Mouse (Mus musculus) bone marrow macrophage, adult 2 months (primary cell): ENCODE data around the gene Ing2. TPM values are rescaled to one million over a fixed set of nuclear protein-coding genes. Genes with fewer than 3 reads are reported as not detected.

Experiments
- H3K27ac ChIP-seq: 2 replicates; pipeline ENCODE4 v1.5.1; 2012; ENCODE audit warnings: low read depth, low read length; ENCODE audit not compliant: insufficient read depth
- H3K4me1 ChIP-seq: 2 replicates; pipeline ENCODE4 v1.6.1; 2012; ENCODE audit warnings: low read length; ENCODE audit not compliant: control insufficient read depth, insufficient read depth
- H3K4me3 ChIP-seq: 2 replicates; pipeline ENCODE4 v1.5.1; 2012; ENCODE audit warnings: mild to moderate bottlenecking, low read length, moderate library complexity; ENCODE audit not compliant: insufficient read depth
- CTCF ChIP-seq: IDR thresholded peaks from 2 replicates; pipeline ENCODE4 v1.5.1; 2012; ENCODE audit warnings: low read depth, mild to moderate bottlenecking, low read length, moderate library complexity
- POLR2A ChIP-seq: IDR thresholded peaks from 2 replicates; pipeline ENCODE4 v1.6.1; 2012; ENCODE audit warnings: mild to moderate bottlenecking, low read depth, low read length, borderline replicate concordance
- polyA plus RNA-seq: library from polyadenylated mRNA; stranded (reverse); fragments of >200 nt; gene quantifications from 2 replicates; pipeline ENCODE4 v1.2.4, GENCODE M21; 2012; ENCODE audit not compliant: missing spikeins, insufficient read depth, insufficient read length

Gene Ing2
- polyA plus RNA-seq, 1 experiment, result 45.5 TPM

DNA sequence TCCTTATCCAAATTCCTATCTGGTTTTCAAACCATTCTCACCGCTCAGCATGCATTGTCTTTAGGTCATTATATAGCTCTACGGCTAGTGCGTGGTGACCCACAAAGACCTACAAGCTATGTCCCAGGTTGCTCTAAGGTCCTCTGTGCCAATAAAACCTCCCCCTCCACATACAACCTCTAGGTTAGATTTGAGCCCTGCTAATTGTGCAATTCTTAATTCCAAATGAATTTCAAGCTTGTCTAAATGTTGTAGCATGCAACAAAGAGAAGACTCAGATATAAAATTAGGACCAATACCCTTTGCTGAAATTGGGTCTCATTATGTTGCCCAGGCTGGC, 22.6 kb downstream of the Ing2 start:
- no peak overlapping the region for H3K4me3 ChIP-seq
- H3K27ac ChIP-seq, result no peak overlapping the region
- TF ChIP-seq CTCF (no peak), POLR2A (no peak)

GRCm38 (mm10) chr8:47651913-47652736, 23.2 kb downstream of the Ing2 start:
- no peak overlapping the region for H3K27ac ChIP-seq
- H3K4me1 ChIP-seq, result no peaks in the 10 kb centered on the region
- TF ChIP-seq CTCF (no peak), POLR2A (no peak)

More for the DNA sequence above, 22.6 kb downstream of the Ing2 start:
- H3K4me1 ChIP-seq, result no peaks in the 10 kb centered on the region

GRCm38 (mm10) chr8:47650853-47651252, 24.5 kb downstream of the Ing2 start:
- Histone ChIP-seq H3K4me3 (no peak overlapping the region), H3K4me1 (no peaks in the 10 kb centered on the region), H3K27ac (no peak overlapping the region)
- no peak for TF ChIP-seq CTCF
- no peak for TF ChIP-seq POLR2A

More at GRCm38 (mm10) chr8:47651913-47652736, 23.2 kb downstream of the Ing2 start:
- H3K4me3 ChIP-seq, result no peak overlapping the region

DNA sequence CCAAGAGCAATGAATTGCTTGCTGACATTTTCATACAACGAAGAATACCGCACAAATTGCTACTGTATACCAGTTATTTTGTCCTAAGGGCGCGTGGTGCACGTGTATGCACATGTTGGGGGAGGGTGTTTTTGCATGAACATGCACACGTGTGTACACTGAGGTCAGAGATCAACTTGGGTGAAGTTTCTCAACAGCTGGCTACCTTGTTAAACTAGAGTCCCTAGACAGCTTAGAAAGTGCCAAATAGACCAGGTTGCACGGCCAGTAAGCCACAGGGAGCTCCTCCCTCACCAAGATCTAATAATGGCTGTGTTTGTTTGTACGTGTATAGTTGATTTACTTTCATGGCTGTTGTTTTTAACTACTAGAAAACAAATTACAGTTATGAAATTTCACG, 25.8 kb downstream of the Ing2 start:
- Histone ChIP-seq H3K27ac (no peak overlapping the region), H3K4me1 (no peaks in the 10 kb centered on the region), H3K4me3 (no peak overlapping the region)
- TF ChIP-seq POLR2A, result no peak

DNA sequence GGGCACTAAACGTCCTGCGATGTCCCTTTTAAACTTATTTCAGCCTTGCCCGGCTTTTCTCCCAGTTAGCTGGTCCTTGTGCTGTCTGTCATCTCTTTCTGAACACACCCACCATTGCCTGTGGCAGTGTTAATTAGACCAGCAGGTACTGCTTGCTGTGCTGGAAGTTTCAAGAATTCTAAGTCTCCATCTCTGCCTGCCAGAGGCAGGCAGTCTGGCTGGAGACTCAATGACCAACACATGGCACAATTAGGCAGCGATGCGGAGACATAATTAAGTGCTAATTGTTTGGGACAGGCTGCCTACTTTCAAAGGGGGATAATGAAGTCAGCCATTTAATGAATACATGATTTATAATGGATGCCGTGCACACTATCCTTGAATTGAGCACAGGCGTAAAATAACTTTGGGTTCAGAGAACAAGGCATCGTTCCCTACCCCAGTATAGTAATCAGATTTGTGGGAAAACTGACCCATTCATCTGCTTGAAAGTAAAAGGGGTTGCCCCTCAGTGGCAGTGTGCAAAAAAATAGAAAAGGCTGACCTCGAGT, 32.8 kb downstream of the Ing2 start:
- Histone ChIP-seq H3K4me3 (no peak overlapping the region), H3K27ac (no peak overlapping the region), H3K4me1 (no peaks in the 10 kb centered on the region)
- TF ChIP-seq POLR2A (no peak), CTCF (no peak)

DNA sequence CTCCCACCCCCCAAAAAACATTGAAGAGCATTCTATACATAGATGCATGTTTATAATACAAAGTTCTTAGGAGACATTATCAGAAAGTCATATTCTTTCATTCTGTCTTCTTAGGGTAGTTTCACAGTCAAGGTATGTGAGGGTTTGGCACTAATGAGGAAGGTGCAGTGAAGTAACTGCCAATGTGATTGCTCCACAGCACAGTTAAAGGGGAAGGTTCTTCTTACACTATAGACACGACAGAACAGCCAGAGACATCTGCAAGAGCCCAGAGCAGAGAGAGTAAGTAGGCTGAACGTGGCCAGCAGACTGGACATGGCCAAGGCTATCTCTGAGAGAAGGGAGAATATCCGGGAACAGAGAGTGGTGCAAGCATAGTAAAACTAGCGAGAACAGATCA, 38.2 kb downstream of the Ing2 start:
- Histone ChIP-seq H3K27ac (no peak overlapping the region), H3K4me1 (no peaks in the 10 kb centered on the region), H3K4me3 (no peak overlapping the region)
- no peak for TF ChIP-seq CTCF
- no peak for TF ChIP-seq POLR2A

GRCm38 (mm10) chr8:47636032-47636431, 39.3 kb downstream of the Ing2 start:
- Histone ChIP-seq H3K4me1 (no peaks in the 10 kb centered on the region), H3K27ac (no peak overlapping the region), H3K4me3 (no peak overlapping the region)
- TF ChIP-seq POLR2A (no peak), CTCF (no peak)

- Histone ChIP-seq H3K27ac (no peak overlapping the region), H3K4me3 (no peak overlapping the region), H3K4me1 (no peaks in the 10 kb centered on the region)
- TF ChIP-seq CTCF, result no peak
- TF ChIP-seq POLR2A, result no peak
Measured at GRCm38 (mm10) chr8:47634791-47635341, 40.5 kb downstream of the Ing2 start.

GRCm38 (mm10) chr8:47621144-47621543, 54.2 kb downstream of the Ing2 start:
- TF ChIP-seq POLR2A (no peak), CTCF (no peak)
- H3K4me3 ChIP-seq, result no peak overlapping the region
- H3K4me1 ChIP-seq, result no peaks in the 10 kb centered on the region
- H3K27ac ChIP-seq, result no peak overlapping the region

Other genes with a start within 250 kb of the Ing2 start
- 0.12 TPM in 1 of 2 replicates, not detected in the other for gene Stox2, start 229.2 kb downstream of the Ing2 start, polyA plus RNA-seq
- 27.5 and 27.9 TPM in 2 replicates for gene Trappc11, start 142.1 kb downstream of the Ing2 start, polyA plus RNA-seq
- 21.2 and 22.7 TPM in 2 replicates for gene Rwdd4a, start 141.9 kb downstream of the Ing2 start, polyA plus RNA-seq
- gene Cdkn2aip, start 38.4 kb upstream of the Ing2 start, polyA plus RNA-seq, result 8.2 and 9.5 TPM in 2 replicates
- gene Cldn24, start 146.6 kb upstream of the Ing2 start, polyA plus RNA-seq, result not detected in 2 replicates
- not detected in 2 replicates for gene Cldn22, start 148.9 kb upstream of the Ing2 start, polyA plus RNA-seq